Mouse (Mus musculus) stomach, adult 2 months (tissue): ENCODE data around the gene AW146154. TPM values are rescaled to one million over a fixed set of nuclear protein-coding genes. Genes with fewer than 3 reads are reported as not detected.

Source experiments
- polyA plus RNA-seq: library from polyadenylated mRNA; depleted of rRNA; stranded (reverse); fragments of >200 nt; gene quantifications from 2 replicates; pipeline ENCODE4 v1.2.3, GENCODE M21; 2012; rRNA removed

The AW146154 gene
- 0.54 and 0.68 TPM in 2 replicates for polyA plus RNA-seq

GRCm38 (mm10) chr7:41499389-41500049 is at the start of gene AW146154, which contains the start of gene Gm20449:
Gene AW146154, minus strand, starts transcription at chr7:41499890.
Gene Gm20449, minus strand, starts transcription at chr7:41499417.

GRCm38 (mm10) chr7:41448596-41448995 is 51.1 kb downstream of the AW146154 start, which contains the start of gene Vmn2r57:
Gene Vmn2r57, minus strand, starts transcription at chr7:41448696.

Other genes starting within 250 kb of the AW146154 start
- 0.58 and 1.2 TPM in 2 replicates for gene AI987944, start 106.5 kb downstream of the AW146154 start, polyA plus RNA-seq
- gene Vmn2r57, start 51.2 kb downstream of the AW146154 start, polyA plus RNA-seq = 0.01 TPM in 1 of 2 replicates, not detected in the other
- gene Gm20449, start 473 bp downstream of the AW146154 start, polyA plus RNA-seq = not detected in 2 replicates
- gene Gm6871, start 73.8 kb upstream of the AW146154 start, polyA plus RNA-seq = not detected in 2 replicates
- 0.18 and 0.91 TPM in 2 replicates for gene 2610021A01Rik, start 99.3 kb upstream of the AW146154 start, polyA plus RNA-seq
- gene Zfp788, start 133.3 kb upstream of the AW146154 start, polyA plus RNA-seq = 0.04 TPM in 1 of 2 replicates, not detected in the other